Mouse (Mus musculus) brown adipose tissue, adult 24 weeks (tissue): ENCODE data around the gene Serpine2. TPM values are rescaled to one million over a fixed set of nuclear protein-coding genes. Genes with fewer than 3 reads are reported as not detected.

Source experiments
- H3K27ac ChIP-seq: fragments of 200-500 bp; replicated peaks from 2 replicates; pipeline ENCODE4 v1.5.1; 2012; ENCODE audit warnings: low read depth, mild to moderate bottlenecking, low read length
- H3K4me1 ChIP-seq: fragments of 200-500 bp; 2 replicates; pipeline ENCODE4 v1.6.1; 2012; ENCODE audit warnings: low read length, mixed read lengths; ENCODE audit not compliant: control insufficient read depth, insufficient read depth, insufficient read length
- H3K4me3 ChIP-seq: fragments of 200-500 bp; 2 replicates; pipeline ENCODE4 v1.5.1; 2012; ENCODE audit warnings: low read depth, mild to moderate bottlenecking, low read length, moderate library complexity; ENCODE audit not compliant: insufficient read depth
- polyA plus RNA-seq: library from polyadenylated mRNA; stranded (reverse); fragments of >200 nt; gene quantifications from 2 replicates; pipeline ENCODE4 v1.2.4, GENCODE M21; 2012; ENCODE audit not compliant: missing spikeins, insufficient read depth, insufficient read length

Serpine2 gene
- polyA plus RNA-seq, 1 experiment, result 31.0 TPM

DNA sequence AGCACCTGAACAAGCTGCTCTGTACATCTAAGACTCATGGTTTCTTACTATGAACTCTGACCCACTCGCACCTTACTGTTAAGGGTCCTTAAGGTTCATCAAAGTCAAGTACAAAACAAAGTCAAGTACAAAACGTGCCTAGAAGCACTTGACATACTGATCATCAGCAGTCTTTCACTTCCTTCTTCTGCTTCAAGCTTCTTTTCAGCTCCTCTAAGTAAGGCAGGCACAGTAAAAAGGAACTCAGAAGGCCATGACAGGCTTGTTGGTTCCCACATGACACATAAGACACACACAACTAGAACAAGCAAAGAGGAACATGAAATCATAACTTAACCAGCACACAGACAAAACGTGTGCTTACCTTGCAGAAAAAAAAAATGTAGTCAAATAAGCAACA, 12.3 kb downstream of the Serpine2 start:
- peaks cover 6% of the 10 kb centered on the region; the same call in 1 of the 2 replicates for H3K4me1 ChIP-seq
- no peak overlapping the region for H3K4me3 ChIP-seq
- no peak overlapping the region; the same call in 1 of the 2 replicates for H3K27ac ChIP-seq

DNA sequence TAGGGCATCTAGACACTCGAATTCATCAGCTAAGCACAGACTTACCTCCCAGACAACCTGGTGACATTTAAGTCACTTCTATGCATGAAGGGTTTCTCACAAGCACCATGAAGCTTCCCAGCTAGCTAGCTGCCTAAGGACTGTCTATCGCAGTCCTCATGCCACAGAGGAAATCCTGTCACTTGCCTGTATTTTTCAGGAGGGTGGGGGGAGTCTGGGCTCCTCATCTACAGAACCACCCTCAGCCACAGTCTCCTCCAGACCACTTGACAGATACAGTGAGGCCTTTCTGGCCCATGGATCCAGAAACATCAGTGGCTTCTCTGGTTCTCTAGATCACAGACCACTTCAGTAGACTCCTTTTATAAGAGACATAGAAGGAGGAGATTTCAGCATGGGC, 14.1 kb downstream of the Serpine2 start:
- H3K4me1 ChIP-seq, result peaks cover 6% of the 10 kb centered on the region; the same call in 1 of the 2 replicates
- no peak overlapping the region for H3K4me3 ChIP-seq
- no peak overlapping the region for H3K27ac ChIP-seq

DNA sequence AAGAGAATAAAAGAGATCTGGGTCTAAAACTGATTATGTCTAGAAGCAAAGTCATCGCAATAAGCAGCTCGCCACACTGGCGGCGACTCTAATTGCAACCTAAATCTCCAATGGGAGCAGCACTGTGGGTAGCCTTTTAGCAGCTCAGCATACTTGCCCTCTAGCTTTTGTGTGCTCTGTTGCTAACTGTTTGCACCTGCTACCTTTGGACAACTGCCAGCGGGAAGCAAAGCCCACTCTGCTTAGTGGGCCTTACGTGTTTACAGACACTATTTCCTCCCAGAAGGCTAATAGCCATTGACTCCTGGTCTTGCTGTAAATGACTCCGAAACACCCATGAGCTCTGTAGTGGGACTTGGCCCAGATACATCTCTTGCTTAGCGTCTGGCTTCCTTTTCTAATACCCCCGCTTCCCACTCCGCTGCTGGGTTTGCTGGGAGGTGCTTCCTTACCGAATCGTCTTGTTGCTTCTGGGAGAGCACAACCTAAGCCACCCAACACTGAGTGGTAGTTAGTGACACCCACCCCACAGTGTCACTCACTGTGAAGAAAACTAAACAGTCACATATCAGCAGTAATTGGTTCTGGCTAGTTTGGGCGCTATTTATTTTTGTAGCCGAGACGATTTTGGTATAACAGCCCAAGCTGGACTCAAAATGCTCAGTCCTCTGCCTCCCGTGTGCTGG, 28.1 kb downstream of the Serpine2 start:
- H3K4me1 ChIP-seq, result no peaks in the 10 kb centered on the region
- H3K27ac ChIP-seq, result no peak overlapping the region

DNA sequence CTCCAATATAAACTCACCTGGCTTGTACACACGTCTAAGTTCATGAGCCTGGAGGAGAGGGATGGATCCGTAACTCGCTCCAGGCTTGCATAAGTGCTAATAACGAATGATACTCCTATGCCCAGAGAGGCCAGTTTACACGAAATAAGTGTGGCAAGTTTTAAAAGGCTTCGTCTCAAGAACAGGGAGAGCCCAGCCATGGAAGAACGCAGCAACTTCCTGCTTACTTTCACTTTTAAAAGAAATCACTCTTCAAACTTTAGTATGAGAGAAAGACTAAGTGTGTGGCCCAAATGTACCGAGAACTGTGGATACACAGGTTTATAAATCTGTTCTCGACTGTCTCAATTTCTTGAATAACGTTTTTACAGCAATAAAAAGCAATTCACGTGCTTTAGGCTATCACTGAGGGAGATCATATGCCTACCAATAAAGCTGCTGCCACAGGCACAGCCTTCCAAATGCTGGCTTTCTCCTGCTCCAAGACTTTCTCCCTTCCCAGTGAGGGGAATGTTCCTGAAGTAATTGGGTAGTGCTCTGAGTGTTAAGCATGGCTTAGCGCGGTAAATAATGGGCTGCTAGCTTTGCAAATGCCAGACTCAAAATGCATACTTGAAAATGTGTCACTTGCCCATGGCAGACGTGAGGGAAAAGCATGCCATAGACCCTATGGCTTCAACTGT, 36.9 kb downstream of the Serpine2 start:
- H3K27ac ChIP-seq, result peak overlapping the region; percentile 72
- H3K4me1 ChIP-seq, result 0 out of 2 replicates have a peak, but pooled peaks cover 5% of the 10 kb centered on the region
- peak overlapping the region; percentile 50 for H3K4me3 ChIP-seq

More for the DNA sequence above, 28.1 kb downstream of the Serpine2 start:
- no peak overlapping the region for H3K4me3 ChIP-seq

DNA sequence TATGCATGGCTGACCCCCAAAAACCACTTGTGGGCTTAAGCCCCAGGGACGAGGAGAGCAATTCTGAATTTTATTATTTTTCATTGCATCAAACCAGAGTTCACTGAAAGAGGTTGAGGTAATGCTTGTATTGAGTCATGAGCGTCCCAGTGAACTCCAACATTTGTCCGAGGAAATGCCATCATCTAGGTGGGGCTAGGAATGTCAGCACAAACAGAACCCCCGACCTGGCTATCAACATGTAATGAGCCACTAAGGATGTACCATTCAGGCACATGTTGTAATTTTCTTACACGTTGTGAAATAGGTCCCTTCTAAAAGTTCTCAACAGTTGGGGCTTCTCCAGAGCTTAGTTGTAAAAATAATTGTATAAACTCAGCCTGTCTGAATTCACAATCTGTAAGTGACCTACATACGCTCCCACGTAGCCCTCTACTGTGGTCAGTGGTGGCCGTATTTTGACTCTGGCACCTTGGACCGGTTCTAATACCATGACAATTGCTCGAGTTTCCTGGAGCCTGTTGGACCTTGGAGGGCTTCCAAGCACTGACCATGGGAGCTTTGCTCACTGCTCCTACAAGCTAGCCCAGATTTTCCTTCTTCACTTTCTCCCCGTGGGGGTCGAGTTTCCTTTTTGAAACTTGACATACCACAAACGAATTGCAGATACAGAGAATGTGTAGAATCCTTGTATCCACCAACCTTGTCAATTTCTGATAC, 38.0 kb downstream of the Serpine2 start:
- Histone ChIP-seq H3K4me3 (peak overlapping the region; percentile 17; the same call in 1 of the 2 replicates), H3K4me1 (0 out of 2 replicates have a peak, but pooled peaks cover 5% of the 10 kb centered on the region), H3K27ac (peak overlapping the region; percentile 51; the same call in 1 of the 2 replicates)

DNA sequence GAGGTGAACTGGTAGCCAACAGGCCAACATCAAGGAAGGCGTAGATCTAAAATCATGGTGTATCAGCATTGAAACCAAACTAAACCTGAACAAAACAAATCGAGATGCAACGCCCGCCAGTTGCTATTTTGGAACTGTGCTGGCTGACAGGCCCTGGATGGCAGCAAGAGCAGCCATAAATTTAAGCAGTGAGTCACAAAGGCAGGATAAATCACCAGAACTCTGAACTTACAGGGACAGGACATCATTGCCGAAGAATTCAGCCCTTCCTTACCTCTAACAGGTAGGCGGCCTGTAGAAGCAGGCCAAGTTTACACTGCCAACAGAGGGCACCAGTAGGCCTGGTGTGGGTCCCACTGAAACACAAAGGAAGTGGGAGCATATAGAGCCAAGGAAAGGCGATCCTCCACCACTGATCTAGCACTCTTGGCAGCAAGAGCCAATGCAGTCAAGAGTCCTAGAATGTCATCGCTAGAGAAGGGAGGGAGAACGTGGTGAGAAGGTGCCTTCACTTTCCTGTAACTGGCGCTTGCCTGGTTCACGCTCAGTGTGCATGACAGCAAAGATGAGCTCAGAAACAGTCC, 41.6 kb downstream of the Serpine2 start:
- Histone ChIP-seq H3K4me3 (no peak overlapping the region), H3K4me1 (0 out of 2 replicates have a peak, but pooled peaks cover 5% of the 10 kb centered on the region), H3K27ac (no peak overlapping the region)

DNA sequence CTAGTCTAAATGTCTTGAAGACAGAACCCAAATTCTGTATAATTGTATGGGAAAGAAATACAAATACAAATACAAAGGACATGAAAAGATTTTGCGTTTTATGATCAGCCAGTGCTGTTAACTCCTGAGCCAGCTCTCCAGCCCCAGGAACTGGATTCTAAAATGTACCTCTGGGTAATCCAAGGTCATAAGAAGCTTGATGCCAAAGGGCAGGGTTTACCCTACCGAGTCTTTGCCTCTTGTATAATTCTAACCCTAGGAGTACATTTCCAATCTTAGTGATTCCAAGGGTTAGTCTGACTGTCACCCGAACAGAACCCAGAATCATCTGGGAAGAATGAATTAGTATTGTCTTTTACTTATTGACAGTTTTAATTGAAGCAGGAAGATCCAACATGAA, 45.5 kb downstream of the Serpine2 start:
- H3K4me1 ChIP-seq, result no peaks in the 10 kb centered on the region
- no peak overlapping the region for H3K27ac ChIP-seq
- H3K4me3 ChIP-seq, result no peak overlapping the region

DNA sequence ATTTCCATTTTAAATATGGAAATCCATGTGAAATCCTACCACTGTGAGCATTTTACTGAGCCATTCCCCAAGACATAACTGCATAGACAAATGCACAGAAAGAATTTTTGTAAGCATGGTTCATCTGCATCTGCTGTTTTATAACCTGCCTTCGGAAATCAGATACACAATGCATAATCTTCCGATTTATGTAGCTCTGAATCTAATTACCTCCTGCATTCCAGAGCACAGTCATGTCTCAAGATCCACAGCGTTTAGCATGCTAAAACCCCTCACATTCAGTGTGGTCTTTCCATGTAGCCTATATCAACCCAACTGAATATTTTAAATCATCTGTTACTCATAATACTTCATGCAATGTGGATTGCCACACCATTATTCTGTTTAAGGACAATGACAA, 51.5 kb downstream of the Serpine2 start:
- Histone ChIP-seq H3K27ac (no peak overlapping the region), H3K4me3 (no peak overlapping the region), H3K4me1 (no peaks in the 10 kb centered on the region)

DNA sequence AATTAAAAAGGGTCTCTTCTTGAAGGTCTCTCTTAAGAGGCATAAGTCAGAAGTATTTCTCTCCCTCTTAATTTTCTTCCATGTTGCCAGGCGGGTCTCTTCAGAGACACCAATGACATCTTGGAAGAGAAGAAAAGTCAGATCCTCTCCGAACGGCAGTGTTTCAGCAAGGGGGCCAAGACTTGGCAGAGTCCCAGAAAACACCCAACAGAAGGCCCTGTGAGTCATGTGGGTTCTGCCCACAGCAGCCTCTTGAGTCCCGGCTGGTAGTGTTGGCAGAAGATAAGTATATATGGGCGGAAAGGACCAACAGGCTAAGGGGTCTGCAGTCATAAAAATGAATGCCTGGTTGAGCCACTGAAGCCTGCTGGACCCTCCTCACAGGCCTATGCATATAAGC, 54.1 kb downstream of the Serpine2 start:
- Histone ChIP-seq H3K4me1 (no peaks in the 10 kb centered on the region), H3K4me3 (no peak overlapping the region), H3K27ac (no peak overlapping the region)

DNA sequence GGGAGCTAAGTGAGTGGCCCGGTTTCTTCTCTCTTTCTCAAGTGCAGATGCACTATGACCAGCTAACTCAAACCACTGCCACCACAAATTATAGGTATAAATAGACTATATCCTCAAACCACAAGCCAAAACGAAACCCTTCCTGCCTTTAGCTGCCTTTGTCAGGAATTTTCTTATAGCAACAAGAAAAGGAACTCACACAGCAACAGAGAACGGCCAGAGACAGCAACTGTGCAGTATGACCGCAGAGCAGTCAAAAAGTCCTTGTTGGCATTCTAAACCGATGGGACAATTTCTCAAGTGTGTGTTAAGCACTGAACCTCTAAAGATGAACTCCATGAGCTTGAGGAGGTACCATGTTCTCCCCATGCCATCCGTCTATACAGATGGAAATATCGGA, 57.4 kb downstream of the Serpine2 start:
- Histone ChIP-seq H3K27ac (no peak overlapping the region), H3K4me1 (no peaks in the 10 kb centered on the region), H3K4me3 (no peak overlapping the region)

DNA sequence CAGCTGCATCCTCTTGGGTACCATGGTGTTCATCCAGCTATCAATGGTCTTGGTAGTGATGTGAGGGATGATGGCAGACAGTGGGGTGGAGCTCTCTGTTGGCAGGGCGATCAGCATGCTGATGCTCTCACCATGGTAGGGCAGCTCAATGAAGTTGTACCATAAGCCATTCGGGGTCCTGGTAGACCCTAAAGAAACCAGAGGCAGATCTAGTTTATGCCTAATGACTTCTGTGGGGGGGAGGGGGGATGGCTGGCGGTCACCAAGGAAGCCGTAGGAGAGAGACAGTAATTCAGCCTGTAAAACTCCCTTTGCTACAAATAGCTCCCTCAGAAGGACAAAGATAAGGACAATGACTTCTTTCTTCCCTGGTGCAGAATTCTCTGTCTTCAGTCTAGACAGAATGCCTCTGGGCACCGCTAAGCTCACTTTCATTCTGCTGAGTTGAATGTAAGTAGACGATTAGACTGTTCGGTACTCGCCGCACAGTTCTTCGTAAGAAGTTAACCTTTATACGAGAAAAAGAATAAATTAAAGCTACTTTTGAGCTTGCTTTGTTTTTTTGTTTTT, 58.0 kb downstream of the Serpine2 start:
- H3K4me3 ChIP-seq, result no peak overlapping the region
- no peaks in the 10 kb centered on the region for H3K4me1 ChIP-seq
- no peak overlapping the region for H3K27ac ChIP-seq

DNA sequence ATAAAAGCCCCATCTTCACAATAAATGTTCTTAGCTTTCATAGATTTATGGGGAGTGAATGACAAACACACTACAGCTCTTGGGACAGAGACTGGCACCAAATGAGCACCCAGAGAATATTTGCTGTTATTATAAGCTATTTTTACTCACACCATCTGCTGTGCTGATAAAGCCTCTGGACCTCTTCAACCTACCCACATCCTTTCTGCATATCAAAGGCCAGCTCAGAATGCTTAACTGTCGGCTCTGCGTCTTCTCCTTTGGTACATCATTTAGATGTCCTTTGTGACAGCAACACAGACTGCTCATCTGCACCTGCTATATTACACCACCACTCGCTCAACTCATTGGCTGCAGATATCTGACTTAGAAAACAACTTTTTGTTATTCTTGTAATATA, 63.9 kb downstream of the Serpine2 start:
- Histone ChIP-seq H3K4me3 (no peak overlapping the region), H3K27ac (no peak overlapping the region), H3K4me1 (no peaks in the 10 kb centered on the region)

DNA sequence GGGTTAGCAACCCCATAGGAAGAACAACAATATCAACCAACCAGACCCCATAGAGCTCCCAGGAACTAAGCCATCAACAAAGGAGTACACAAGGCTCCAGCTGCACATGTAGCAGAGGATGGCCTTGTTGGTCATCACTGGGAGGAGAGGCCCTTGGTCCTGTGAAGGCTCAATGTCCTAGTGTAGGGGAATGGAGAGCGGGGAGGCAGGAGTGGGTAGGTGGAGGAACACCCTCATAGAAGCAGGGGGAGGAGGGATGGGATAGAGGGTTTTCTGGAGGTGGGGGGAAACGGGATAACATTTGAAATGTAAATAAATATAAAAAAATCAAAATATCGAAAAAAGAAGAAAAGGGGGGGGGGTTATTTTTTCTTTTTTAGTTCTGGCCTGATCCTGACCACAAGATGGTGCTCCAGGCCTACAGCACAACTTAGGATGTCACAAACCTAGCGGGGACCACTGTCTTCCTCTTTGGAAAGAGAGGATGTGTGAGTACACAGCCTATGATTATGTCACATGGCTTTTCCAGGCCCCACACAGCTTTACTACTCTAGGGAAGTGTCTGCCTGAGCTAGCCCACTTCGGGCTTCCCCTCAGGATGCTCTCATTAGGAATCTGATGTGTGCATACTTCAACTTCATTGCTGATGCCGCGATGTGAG, 74.6 kb downstream of the Serpine2 start:
- Histone ChIP-seq H3K4me3 (no peak overlapping the region), H3K4me1 (no peaks in the 10 kb centered on the region), H3K27ac (no peak overlapping the region)

DNA sequence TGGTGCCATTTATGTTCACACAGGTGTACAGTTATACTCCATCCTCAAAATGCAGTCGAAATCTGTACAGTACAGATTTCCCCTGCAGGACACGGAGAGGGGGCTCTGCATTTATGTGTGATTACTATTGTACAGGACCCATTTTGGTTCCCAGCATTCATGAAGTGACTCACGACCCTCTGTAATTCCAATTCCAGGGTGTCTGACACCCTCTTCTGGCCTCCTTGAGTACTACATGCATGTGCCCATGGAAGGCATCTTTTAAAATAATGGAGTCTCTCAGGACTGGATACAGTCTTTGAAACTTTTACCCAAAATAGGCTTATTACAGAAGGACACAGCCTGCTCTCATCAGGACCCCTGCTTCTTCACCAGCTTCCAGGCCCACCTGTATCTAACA, 78.5 kb downstream of the Serpine2 start:
- H3K4me1 ChIP-seq, result no peaks in the 10 kb centered on the region
- H3K4me3 ChIP-seq, result no peak overlapping the region
- no peak overlapping the region for H3K27ac ChIP-seq
